Comparison of ENCODE assay signal across 30 mouse cellular contexts in the genomic region with DNA sequence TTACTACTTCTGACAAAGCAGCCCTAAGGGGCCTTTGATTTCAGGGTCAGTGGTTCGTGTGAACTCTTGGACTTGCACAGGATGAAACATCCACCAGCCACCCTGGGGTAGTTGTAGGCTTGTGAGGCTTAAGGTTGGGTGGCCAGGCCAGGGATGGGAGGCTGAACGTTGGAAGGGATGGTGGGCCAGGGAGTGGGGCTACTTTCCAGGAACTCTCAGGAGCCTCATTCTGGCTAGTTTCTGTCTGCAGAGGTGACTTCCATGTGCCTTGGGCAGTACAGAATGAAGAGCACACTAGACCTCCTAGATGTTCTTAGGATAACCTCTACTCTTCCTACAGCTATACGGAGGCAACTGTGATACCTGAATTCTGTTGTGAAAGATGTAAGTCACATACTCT. TPM values are rescaled to one million over a fixed set of nuclear protein-coding genes. Genes with fewer than 3 reads are reported as not detected.
DNase-seq lines count a peak whose midpoint lies in the region; ATAC-seq and TF ChIP-seq lines count a peak whose summit lies in the region.
"Had no signal": no experiment of that assay in that cellular context is flagged by ENCODE, and none has a peak within 500 bp of the region (broad histone marks: within the 10 kb centered on the region; RNA-seq: fewer than 3 reads in every experiment).

No protein-coding gene starts in this region.

- H3K36me3 ChIP-seq in embryonic facial prominence, embryonic 13.5 days, result peaks cover 19% of the 10 kb centered on the region
- peaks cover 22% of the 10 kb centered on the region for H3K36me3 ChIP-seq in embryonic facial prominence, embryonic 10.5 days (replicated peaks)
- peaks cover 21% of the 10 kb centered on the region for H3K36me3 ChIP-seq in hindbrain, embryonic 10.5 days
- no peaks in the 10 kb centered on the region; the same call in 1 of the 2 replicates for H3K36me3 ChIP-seq in hindbrain, embryonic 11.5 days (ENCODE audit: control insufficient read depth, insufficient read depth, low read length)
- H3K36me3 ChIP-seq in midbrain, embryonic 12.5 days, result peaks cover 20% of the 10 kb centered on the region
- H3K36me3 ChIP-seq in midbrain, postnatal 0 days (ENCODE audit: insufficient read depth, low read length), result peaks cover 9% of the 10 kb centered on the region

- TF ChIP-seq CTCF in midbrain, postnatal 0 days (IDR thresholded peaks at IDR 0.05), result no peak

- H3K4me1 ChIP-seq in embryonic facial prominence, embryonic 13.5 days, result peaks cover 12% of the 10 kb centered on the region; the same call in 1 of the 2 replicates
- H3K4me1 ChIP-seq in embryonic facial prominence, embryonic 10.5 days, result peaks cover 13% of the 10 kb centered on the region
- H3K4me1 ChIP-seq in hindbrain, embryonic 10.5 days (replicated peaks), result peaks cover 17% of the 10 kb centered on the region
- no peaks in the 10 kb centered on the region for H3K4me1 ChIP-seq in hindbrain, embryonic 11.5 days (replicated peaks; ENCODE audit: control insufficient read depth, insufficient read depth, low read length)
- H3K4me1 ChIP-seq in midbrain, embryonic 12.5 days, result peaks cover 17% of the 10 kb centered on the region; the same call in 1 of the 2 replicates
- H3K4me1 ChIP-seq in midbrain, postnatal 0 days (ENCODE audit: insufficient read depth, low read length), result no peaks in the 10 kb centered on the region
- H3K4me1 ChIP-seq: embryonic facial prominence, embryonic 12.5 days; forebrain, embryonic 15.5 days had no signal

- H3K9me3 ChIP-seq in embryonic facial prominence, embryonic 13.5 days, result no peaks in the 10 kb centered on the region
- no peaks in the 10 kb centered on the region for H3K9me3 ChIP-seq in embryonic facial prominence, embryonic 10.5 days
- H3K9me3 ChIP-seq in hindbrain, embryonic 10.5 days, result no peaks in the 10 kb centered on the region
- no peaks in the 10 kb centered on the region for H3K9me3 ChIP-seq in hindbrain, embryonic 11.5 days (ENCODE audit: control insufficient read depth, low read length)
- H3K9me3 ChIP-seq in midbrain, embryonic 12.5 days, result no peaks in the 10 kb centered on the region
- H3K9me3 ChIP-seq in midbrain, postnatal 0 days (ENCODE audit: low read length), result no peaks in the 10 kb centered on the region
- H3K9me3 ChIP-seq: embryonic facial prominence, embryonic 12.5 days; forebrain, embryonic 15.5 days had no signal

- WGBS in embryonic facial prominence, embryonic 13.5 days, result 81% methylated on average over 3 of the region's 3 CpGs
- WGBS in embryonic facial prominence, embryonic 10.5 days, result 80% methylated on average over 3 of the region's 3 CpGs
- 77% methylated on average over 3 of the region's 3 CpGs for WGBS in hindbrain, embryonic 10.5 days
- WGBS in hindbrain, embryonic 11.5 days, result 78% methylated on average over 3 of the region's 3 CpGs
- 55% methylated on average over 3 of the region's 3 CpGs for WGBS in midbrain, embryonic 12.5 days
- WGBS in midbrain, postnatal 0 days, result 51% methylated on average over 3 of the region's 3 CpGs

- 0 out of 2 replicates have a peak overlapping the region, but pooled peaks have one; percentile 11 for H3K27ac ChIP-seq in embryonic facial prominence, embryonic 13.5 days
- H3K27ac ChIP-seq in embryonic facial prominence, embryonic 10.5 days (replicated peaks), result no peak overlapping the region
- peak overlapping the region; percentile 69; the same call in 1 of the 2 replicates for H3K27ac ChIP-seq in hindbrain, embryonic 10.5 days
- no peak overlapping the region for H3K27ac ChIP-seq in hindbrain, embryonic 11.5 days (ENCODE audit: low read depth, low read length)
- peak overlapping the region; percentile 32 for H3K27ac ChIP-seq in midbrain, embryonic 12.5 days (replicated peaks)
- no peak overlapping the region for H3K27ac ChIP-seq in midbrain, postnatal 0 days (ENCODE audit: low read depth, low read length)
- H3K27ac ChIP-seq: embryonic facial prominence, embryonic 12.5 days; forebrain, embryonic 15.5 days; heart, adult 2 months; hindbrain, embryonic 14.5 days; hindbrain, postnatal 0 days had no signal

- no peak overlapping the region for H3K4me3 ChIP-seq in embryonic facial prominence, embryonic 13.5 days
- H3K4me3 ChIP-seq in embryonic facial prominence, embryonic 10.5 days, result no peak overlapping the region
- H3K4me3 ChIP-seq in hindbrain, embryonic 10.5 days, result no peak overlapping the region
- H3K4me3 ChIP-seq in hindbrain, embryonic 11.5 days (ENCODE audit: low read depth, low read length), result no peak overlapping the region
- H3K4me3 ChIP-seq in midbrain, embryonic 12.5 days, result no peak overlapping the region
- no peak overlapping the region for H3K4me3 ChIP-seq in midbrain, postnatal 0 days (ENCODE audit: low read depth, low read length)
- H3K4me3 ChIP-seq: embryonic facial prominence, embryonic 12.5 days; forebrain, embryonic 15.5 days; heart, adult 2 months had no signal

- H3K4me2 ChIP-seq in embryonic facial prominence, embryonic 13.5 days, result no peak overlapping the region
- H3K4me2 ChIP-seq in hindbrain, embryonic 11.5 days (replicated peaks; ENCODE audit: low read depth, low read length), result no peak overlapping the region
- H3K4me2 ChIP-seq in midbrain, embryonic 12.5 days (replicated peaks), result no peak overlapping the region
- no peak overlapping the region for H3K4me2 ChIP-seq in midbrain, postnatal 0 days (ENCODE audit: low read depth, low read length, poor library complexity, severe bottlenecking)
- H3K4me2 ChIP-seq: embryonic facial prominence, embryonic 12.5 days; forebrain, embryonic 15.5 days; heart, embryonic 11.5 days; hindbrain, embryonic 14.5 days had no signal

- DNase-seq in embryonic facial prominence, embryonic 10.5 days (ENCODE audit: low spot score), result no peak
- DNase-seq in hindbrain, embryonic 10.5 days (ENCODE audit: low spot score), result no peak
- DNase-seq in hindbrain, embryonic 11.5 days (ENCODE audit: low spot score), result no peak
- no peak for DNase-seq in midbrain, postnatal 0 days (ENCODE audit: low spot score)
- DNase-seq in kidney, postnatal 4 days, result no peak
- DNase-seq: adrenal gland, adult 8-10 months; adrenal gland, postnatal 25 days; cerebellum, adult 11-12 months; cerebellum, adult 8-10 months; cerebellum, postnatal 10 days; cerebellum, postnatal 36 days; embryo, embryonic 11 days; gastrocnemius, postnatal 25 days; heart, adult 2 months had no signal

- no peak overlapping the region for H3K9ac ChIP-seq in embryonic facial prominence, embryonic 13.5 days
- H3K9ac ChIP-seq in hindbrain, embryonic 11.5 days (ENCODE audit: low read depth, low read length), result no peak overlapping the region
- no peak overlapping the region for H3K9ac ChIP-seq in midbrain, embryonic 12.5 days (replicated peaks)
- H3K9ac ChIP-seq in midbrain, postnatal 0 days (replicated peaks; ENCODE audit: low read length, poor library complexity, severe bottlenecking), result no peak overlapping the region
- H3K9ac ChIP-seq: embryonic facial prominence, embryonic 12.5 days; forebrain, embryonic 15.5 days; hindbrain, embryonic 14.5 days had no signal

- no peaks in the 10 kb centered on the region for H3K27me3 ChIP-seq in embryonic facial prominence, embryonic 13.5 days
- no peaks in the 10 kb centered on the region for H3K27me3 ChIP-seq in embryonic facial prominence, embryonic 10.5 days (replicated peaks; ENCODE audit: low read depth, poor library complexity, severe bottlenecking)
- no peaks in the 10 kb centered on the region for H3K27me3 ChIP-seq in hindbrain, embryonic 10.5 days (ENCODE audit: insufficient read depth, poor library complexity, severe bottlenecking)
- no peaks in the 10 kb centered on the region for H3K27me3 ChIP-seq in hindbrain, embryonic 11.5 days (ENCODE audit: control insufficient read depth, insufficient read depth, low read length)
- no peaks in the 10 kb centered on the region; the same call in 1 of the 2 replicates for H3K27me3 ChIP-seq in midbrain, embryonic 12.5 days
- H3K27me3 ChIP-seq in midbrain, postnatal 0 days (ENCODE audit: insufficient read depth, low read length), result no peaks in the 10 kb centered on the region
- H3K27me3 ChIP-seq: embryonic facial prominence, embryonic 12.5 days; forebrain, embryonic 15.5 days had no signal

- no peak for ATAC-seq in embryonic facial prominence, embryonic 13.5 days (ENCODE audit: insufficient number of reproducible peaks, insufficient read depth, low FRiP score, low TSS enrichment, low read depth)
- no peak for ATAC-seq in hindbrain, embryonic 11.5 days (ENCODE audit: low FRiP score)
- ATAC-seq in midbrain, embryonic 12.5 days (ENCODE audit: low FRiP score, low read depth), result no peak
- ATAC-seq in midbrain, postnatal 0 days (ENCODE audit: low FRiP score), result no peak
- ATAC-seq: activated CD4-positive, CD25-positive, alpha-beta regulatory T cell, adult 4 months; hindbrain, postnatal 0 days; inflammation-experienced regulatory T-cells, adult 6 months had no signal

RNA-seq across cellular contexts. Expression of a gene that starts 2.9 kb away (rescaled TPM):
- polyA plus RNA-seq in embryonic facial prominence, embryonic 13.5 days (2015; fragmentation: Nextera tagmentation; extraction: Ambion mirVana), result 0.19 TPM in 1 of 2 replicates, not detected in the other
- polyA plus RNA-seq in embryonic facial prominence, embryonic 10.5 days (2016; fragmentation: Nextera tagmentation; extraction: Ambion mirVana), result 0.45 and 0.49 TPM in 2 replicates
- polyA plus RNA-seq in hindbrain, embryonic 10.5 days (2016; fragmentation: Nextera tagmentation; extraction: Ambion mirVana), result 0.26 and 0.50 TPM in 2 replicates
- 0.32 and 0.56 TPM in 2 replicates for polyA plus RNA-seq in hindbrain, embryonic 11.5 days (2014; fragmentation: Nextera tagmentation; extraction: Ambion mirVana)
- polyA plus RNA-seq in midbrain, embryonic 12.5 days (2016; fragmentation: Nextera tagmentation; extraction: Ambion mirVana), result 0.13 and 0.14 TPM in 2 replicates
- total RNA-seq in midbrain, postnatal 0 days (2014; rRNA removed), result 0.93 TPM in 1 of 2 replicates, not detected in the other
- 0.10 and 0.23 TPM in 2 replicates for polyA plus RNA-seq in midbrain, postnatal 0 days (2015; fragmentation: Nextera tagmentation; extraction: Ambion mirVana)
- total RNA-seq: ES-E14; gastrocnemius, adult 8-10 months; gastrocnemius, postnatal 25 days; heart, adult 2 months; heart, postnatal 25 days; hematopoietic stem cell, adult 5-6 weeks had no signal
- polyA plus RNA-seq: activated CD4-positive, CD25-positive, alpha-beta regulatory T cell, adult 4 months; gonadal fat pad, adult 2 months; heart, adult 2 months; heart, embryonic 11.5 days; heart, embryonic 14.5 days; heart, postnatal 0 days; inflammation-experienced regulatory T-cells, adult 6 months had no signal

Comparison
In these comparisons a context has a peak if more than half of its experiments do, and no peak if none do; other contexts are left out.
1. H3K27ac ChIP-seq: peak in embryonic facial prominence, embryonic 13.5 days (single experiment), hindbrain, embryonic 10.5 days (single experiment) and midbrain, embryonic 12.5 days (single experiment); none in embryonic facial prominence, embryonic 10.5 days (single experiment), hindbrain, embryonic 11.5 days (single experiment) and midbrain, postnatal 0 days (single experiment).